Mouse (Mus musculus) 3134 (cell line): Measurements from ENCODE around the gene Tanc2.
A peak's percentile ranks its signal among the peaks of the same experiment; 100 is the strongest.

Source experiments
- DNase-seq: peaks from one replicate; pipeline ENCODE4 v3.0.0-alpha.2; 2011; ENCODE audit warnings: low spot score; ENCODE audit not compliant: insufficient read length; ENCODE audit errors: extremely low read depth

Tanc2 gene

DNA sequence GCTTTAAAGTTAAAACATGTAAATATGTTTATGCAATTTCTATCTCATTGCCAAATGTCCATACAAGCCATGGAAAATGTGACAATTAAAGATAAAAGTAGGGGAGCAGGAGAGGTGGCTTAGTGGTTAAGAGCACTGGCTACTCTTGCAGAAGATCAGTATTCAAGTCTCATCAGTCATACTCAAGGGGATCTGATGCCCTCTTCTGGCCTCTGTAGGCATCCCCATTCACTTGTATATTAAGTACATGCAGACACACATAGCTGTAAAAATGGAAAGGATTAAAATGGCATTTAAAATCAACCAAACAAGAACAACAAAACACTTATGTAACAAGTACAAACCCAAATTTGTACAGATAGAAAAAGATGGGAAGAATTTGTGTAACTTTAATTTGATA lies 54.2 kb downstream of the Tanc2 start:
- peak; percentile 7 for DNase-seq

GRCm38 (mm10) chr11:105648026-105648425 lies 58.2 kb downstream of the Tanc2 start:
- DNase-seq: no peak

DNA sequence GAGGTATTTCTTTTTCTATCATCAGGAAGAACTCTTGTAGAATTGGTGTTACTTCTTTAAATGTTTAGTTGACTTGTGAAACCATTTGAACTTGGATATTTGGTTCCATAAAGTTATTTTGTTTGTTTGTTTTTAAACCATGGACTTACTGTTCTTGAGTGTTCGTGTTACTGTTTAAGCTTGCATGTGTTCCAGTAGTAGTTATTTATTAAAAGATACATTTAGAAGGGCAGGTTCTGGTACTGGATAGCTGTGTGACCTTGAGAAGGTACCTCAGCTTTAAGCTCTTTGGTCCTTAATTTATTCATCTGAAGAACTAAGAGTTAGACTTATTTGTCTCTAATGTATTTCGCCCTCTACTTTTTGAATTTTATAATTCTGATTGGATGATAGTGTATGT lies 64.8 kb downstream of the Tanc2 start:
- DNase-seq: no peak

- no peak for DNase-seq
Observed at GRCm38 (mm10) chr11:105655335-105655734, 65.5 kb downstream of the Tanc2 start.

DNA sequence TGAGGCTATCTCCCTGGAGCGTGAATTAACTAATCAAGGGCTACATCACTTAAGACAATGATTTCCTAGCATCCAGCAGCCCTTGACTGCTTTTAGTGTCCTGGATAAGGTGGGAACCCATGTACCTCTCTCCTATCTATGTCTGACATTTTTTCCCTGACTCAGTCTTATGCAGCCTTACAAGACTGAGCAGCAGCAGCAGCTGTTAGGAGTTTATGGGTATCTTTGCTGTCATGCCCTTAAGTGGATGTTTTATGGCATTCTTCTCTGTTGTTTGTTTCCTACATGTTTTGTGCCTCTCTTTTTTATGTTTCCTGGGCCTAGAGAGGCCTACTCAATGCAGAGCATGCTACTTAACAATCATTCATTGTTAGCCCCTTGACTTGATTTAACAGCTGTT lies 78.1 kb downstream of the Tanc2 start:
- DNase-seq: no peak

DNA sequence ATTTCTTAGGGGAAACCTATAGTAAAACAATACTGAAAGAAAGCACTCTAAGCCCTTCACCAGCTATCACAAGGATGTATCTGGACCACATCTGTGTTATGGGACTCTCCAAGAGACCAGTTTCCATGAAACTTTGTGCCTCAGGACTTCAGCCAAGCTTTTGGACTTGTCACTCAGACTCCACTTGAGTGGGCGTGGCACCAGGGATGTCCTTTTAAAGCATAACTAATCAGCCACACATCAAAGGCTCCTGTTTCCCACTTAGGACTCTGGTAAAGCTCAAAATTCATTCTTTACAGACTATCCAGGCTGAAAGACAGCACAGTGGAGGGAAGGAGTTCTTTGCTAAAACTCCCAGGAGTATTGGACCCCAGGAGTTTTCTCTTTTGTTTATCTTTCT lies 89.2 kb downstream of the Tanc2 start:
- no peak for DNase-seq

DNA sequence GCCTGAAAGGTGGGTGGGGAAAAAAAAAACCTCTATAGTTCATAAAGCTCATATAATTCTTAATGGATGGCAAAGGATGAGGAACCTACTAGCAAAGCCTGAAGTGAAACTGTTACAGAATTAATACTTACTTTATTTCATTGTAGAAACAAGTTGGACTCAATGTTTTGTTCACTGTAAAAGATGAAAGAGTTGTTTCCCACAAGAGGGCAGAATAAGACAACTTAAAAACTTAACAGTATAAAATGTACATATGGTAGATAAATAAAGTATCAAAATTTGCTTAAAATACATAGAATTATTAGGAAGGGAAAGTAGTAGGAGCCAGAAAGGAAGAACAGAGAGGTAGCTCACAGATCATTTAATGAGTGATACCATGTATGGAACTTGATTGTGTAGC lies 95.0 kb downstream of the Tanc2 start:
- DNase-seq: no peak

DNA sequence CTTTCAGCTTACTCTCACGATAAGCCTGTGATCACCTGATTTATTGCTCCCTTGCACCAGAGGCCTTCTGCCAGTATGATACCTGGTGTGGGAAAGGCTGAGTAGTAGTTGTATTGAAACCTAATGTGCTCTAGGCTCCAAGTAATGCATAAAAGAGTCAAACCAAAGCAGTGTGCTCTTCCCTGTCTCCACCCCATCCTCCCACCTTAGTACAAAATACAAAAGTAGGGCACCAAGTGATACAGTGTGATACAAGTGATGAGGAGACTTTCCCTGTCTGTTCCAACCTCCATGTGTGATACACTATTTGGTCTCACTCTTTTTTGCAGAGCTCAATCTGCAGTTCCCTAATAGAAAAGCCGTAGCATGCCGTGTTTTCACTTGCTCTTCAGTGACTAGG lies 110.7 kb downstream of the Tanc2 start:
- no peak for DNase-seq

GRCm38 (mm10) chr11:105719660-105720059 lies 129.9 kb downstream of the Tanc2 start:
- DNase-seq: no peak

- DNase-seq: no peak
Observed at GRCm38 (mm10) chr11:105731541-105731940, 141.8 kb downstream of the Tanc2 start.

- no peak for DNase-seq
Observed at GRCm38 (mm10) chr11:105731989-105732531, 142.3 kb downstream of the Tanc2 start.

GRCm38 (mm10) chr11:105743171-105743570 lies 153.4 kb downstream of the Tanc2 start:
- peak; percentile 6 for DNase-seq

DNA sequence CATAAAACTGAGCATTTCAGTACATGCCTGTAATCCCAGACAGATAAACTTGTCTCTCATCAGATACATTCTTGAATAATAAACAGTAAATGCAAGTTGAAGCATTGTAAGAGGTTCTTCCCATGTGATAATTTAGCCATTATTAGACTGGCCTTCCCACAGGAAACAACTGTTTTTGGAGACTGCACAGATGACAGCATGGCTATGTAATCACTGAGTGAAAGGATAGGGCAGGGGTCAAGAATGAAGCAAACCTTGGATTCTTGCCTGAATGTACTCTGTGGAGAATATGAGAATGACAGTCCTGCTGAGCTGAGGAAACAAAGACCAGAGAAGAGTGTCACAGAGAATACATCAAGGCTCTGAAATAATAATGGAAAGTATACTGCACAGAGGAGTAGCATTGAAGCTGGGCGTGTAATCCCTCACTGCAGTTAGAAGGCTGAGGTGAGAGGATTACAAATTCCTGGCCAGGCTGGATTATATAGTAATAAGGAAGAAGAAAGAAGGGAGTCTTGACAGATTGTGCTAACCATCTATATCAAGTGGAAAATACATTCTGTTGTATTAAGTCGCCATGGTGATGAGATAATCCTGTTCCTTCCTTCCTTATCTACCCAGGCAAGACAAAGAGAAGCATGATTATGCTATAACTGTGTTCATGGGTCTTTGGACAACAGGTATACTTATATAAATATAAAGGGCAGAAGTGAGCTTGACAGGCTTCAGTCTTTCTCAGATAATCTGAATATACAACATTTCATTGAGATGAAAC lies 159.7 kb downstream of the Tanc2 start:
- DNase-seq: no peak

GRCm38 (mm10) chr11:105758561-105759203 lies 168.9 kb downstream of the Tanc2 start:
- DNase-seq: no peak

DNA sequence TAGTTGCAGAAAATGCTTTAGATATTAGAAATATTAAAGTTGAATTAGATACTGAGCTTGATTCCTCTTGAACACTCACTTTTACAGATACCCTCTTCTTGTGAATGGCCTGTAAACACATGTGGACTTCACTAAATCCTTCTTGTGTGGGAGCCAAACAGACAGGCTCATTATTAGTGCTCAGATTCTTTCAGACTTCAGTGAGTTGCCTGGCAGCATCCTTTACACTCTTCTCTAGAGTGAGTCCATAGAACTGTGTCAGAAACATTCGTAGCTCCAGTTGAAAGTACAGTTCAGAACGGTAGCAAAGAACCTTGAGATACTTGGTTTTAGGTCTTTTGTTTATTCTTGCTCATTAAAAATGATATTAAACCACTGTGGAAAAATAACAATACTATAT lies 169.6 kb downstream of the Tanc2 start:
- DNase-seq: no peak

DNA sequence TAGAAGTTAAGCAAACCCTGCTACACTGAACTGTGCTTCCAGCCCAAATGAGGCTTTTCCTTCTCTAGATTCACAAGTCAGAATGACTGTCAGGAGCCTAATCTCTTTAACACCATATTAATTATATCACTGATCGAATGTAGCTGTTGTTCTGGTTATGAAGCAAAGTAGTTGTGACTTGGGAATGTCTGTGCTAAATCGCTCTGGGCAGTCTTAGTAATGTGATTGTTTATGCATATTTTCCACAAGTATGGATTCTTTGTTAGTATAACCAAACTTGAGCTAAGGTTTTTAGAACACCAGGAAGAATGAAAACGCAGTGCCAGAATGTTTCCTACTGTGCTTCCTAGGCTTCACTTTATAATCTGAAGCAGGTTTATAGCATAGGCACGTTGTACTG lies 170.6 kb downstream of the Tanc2 start:
- no peak for DNase-seq

DNA sequence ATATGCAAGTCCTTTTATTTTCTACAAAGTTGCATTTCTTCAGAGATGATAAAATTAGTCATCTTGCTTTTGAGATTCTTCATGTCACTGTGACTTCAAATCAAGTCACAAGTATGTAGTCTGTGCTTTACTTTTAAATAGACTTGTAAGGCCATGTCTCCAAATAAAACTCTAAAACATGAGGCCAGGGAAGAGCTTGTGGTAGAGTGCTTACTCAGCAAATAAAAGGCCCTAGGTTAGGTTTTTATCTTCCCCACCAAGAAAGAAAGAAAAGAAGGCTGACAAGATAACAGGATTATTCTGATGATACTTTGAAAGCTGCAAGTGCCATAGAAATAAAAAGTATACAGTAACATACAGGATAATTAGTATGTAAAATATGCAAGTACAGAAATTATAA lies 188.0 kb downstream of the Tanc2 start:
- DNase-seq: no peak

DNA sequence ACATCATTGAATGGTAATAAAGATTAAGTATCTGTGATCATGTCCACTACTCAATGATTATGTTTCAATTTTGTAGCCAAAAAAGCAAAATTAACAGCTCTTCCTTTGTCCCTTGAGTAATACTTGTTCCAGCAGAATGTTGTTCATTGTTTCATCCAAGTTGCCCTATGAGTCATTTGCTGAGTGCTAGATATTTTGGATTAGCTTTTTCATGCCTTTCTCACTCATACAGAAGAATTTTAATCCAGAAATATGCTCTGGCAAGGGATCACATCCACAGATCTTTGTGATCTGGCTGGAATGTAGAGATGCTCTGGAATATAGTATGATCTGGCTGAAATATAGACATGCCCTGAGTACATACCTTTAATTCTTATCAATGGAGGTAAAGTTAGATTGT lies 202.7 kb downstream of the Tanc2 start:
- DNase-seq: peak; percentile 12

DNA sequence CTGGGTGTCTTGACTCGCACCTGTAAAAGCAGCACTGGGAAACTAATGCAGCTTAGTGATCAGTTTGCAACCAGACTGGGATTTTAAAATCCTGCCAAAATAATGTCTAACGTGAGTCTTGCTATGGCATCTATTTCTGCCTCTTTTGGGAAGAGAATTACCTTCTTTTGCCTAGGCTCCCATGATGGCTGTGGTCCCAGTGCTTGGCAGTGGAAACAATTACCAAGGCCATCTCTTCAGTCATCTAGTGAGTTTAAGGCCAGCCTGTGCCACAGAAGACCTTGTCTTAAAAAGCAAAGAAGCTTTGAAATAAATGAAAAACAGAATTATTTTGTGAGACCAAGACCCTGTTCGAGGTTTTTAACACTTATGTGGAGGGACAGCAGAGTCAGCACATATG lies 213.9 kb downstream of the Tanc2 start:
- no peak for DNase-seq

DNA sequence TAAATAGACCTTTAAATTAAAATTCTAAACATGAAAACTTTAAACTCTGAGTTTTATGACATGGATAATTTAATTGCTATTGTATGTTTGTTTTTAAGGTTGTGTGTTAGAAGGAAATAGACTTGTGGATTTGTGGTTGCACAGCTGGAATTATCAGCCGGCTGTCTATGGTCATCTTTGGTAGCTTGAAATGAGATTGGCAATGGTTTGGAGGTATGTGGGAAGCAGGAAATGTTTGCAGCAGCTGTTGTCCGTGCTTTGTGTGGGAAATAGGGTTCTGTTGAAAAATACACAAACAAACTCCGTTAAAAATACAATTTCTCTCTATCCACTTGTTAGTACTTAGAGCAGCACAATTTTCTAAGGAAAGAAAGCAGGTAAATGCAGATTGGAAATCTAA lies 215.0 kb downstream of the Tanc2 start:
- no peak for DNase-seq

DNA sequence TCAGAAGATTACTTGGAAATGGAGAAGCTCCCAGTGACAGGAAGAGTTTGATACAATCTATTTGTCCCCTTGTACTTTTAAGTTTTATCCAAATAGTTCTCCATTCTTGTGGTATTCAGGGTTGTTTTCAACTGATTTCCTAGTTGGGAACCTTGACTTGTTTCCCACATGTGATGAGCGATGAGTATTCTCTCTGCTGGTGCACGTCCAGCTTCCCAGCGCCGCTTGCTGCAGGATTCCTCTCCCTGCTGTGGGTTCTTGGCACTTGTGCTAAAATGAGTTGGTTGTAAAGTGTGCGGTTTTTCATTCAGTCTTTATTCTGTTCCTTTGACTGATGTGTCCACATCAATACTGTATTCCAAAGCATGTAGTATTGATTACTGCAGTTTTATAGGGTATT lies 217.3 kb downstream of the Tanc2 start:
- DNase-seq: no peak

- peak; percentile 61 for DNase-seq
Observed at GRCm38 (mm10) chr11:105823246-105823645, 233.5 kb downstream of the Tanc2 start.
